Mouse (Mus musculus): ENCODE data around the gene Hoxc5.

The Hoxc5 gene

DNA sequence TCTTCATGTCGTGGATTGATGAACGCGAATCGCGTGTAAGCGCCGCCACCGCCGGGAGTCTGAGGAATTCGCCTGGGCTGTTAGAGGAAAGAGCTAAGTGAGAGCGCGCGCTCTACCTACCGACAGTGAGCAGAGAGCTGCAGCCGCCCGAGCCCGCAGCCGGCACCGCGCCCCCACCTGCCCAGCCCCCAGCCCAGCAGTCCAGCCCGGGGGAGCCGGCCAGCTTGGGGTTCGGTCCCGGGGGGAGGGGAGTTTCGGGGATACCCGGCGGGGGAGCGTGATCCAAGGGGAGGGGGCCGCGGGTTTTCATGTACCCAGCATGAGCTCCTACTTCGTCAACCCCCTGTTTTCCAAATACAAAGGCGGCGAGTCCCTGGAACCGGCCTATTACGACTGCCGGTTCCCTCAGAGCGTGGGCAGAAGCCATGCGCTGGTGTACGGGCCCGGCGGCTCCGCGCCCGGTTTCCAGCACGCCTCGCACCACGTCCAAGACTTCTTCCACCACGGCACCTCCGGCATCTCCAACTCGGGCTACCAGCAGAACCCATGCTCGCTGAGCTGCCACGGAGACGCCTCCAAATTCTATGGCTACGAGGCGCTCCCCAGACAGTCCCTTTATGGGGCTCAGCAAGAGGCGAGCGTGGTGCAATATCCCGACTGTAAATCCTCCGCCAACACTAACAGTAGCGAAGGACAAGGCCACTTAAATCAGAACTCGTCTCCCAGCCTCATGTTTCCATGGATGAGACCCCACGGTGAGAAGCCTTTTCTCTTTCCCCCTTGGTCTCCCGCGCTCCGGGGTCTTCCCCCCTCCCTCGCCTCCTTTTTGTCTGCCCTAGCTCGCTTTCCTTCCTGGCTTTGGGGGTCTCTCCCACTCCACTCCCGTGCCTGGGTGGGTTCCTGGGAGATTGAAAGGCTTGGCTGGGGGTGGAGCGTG, 23.5 kb downstream of the Hoxc5 start, which contains the start of gene Hoxc8:
TSS of gene Hoxc8 (plus strand) at position 147 of the 937 bp plus-strand sequence.
- DNase-seq = no peak

DNA sequence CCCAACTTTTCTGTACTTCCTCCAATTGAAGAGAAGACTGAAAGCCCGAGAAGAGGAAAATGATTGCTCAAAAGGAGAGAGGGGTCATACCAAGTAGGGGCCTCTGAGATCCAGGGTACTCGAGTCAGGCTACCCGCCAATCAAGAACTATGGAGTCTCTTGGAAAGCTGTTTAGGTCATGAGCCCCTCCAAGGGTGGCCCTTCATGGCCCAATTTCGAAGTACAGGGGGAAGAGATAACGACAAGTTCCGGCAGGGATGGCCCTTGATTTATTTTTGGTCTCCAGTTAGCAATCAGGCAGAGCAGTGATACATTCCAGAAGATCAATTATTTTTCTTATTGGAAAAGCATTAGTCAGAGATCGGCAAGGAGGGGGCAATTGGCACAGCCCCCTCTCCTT, 24.5 kb downstream of the Hoxc5 start:
- no peak for DNase-seq

DNA sequence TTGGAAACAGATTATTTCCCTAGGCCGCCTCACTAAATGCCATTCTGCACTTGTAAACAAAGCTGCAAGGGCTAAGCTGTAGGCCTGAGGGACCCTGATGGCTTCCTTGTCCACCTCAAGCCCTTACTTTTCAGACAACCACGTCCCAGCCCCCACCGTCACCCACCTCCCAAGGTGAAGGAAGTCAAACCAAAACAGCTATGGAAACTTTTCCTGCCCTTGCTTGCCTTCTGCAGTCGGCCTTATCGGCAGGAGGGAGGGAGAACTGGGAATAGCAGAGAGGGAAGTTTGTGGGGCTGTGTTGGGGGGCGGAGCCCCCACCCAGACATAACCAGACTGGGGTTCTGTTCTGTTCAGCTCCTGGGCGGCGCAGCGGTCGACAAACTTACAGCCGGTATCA, 25.0 kb downstream of the Hoxc5 start:
- DNase-seq = no peak

GRCm38 (mm10) chr15:102992863-102993262, 25.6 kb downstream of the Hoxc5 start:
- DNase-seq = no peak

DNA sequence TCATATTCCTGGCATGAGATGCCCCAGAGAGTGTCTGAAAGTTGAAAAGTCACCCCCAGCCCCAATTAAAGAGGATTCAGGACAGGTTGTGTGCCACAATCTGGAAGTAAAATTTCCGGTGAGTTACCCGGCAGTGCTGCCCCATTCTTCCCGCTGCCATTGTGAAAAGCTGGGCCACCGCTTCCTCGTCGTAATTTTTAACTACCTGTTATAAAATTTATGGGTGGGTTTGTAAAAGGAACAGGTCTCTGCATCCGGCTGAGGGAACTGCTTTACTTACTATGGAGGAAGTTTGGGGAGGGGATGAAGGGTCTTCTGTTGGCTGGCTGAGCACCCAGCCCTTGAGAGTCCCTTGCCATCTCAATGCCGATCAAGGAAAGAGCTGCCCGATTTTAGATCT, 29.3 kb downstream of the Hoxc5 start:
- DNase-seq = no peak

DNA sequence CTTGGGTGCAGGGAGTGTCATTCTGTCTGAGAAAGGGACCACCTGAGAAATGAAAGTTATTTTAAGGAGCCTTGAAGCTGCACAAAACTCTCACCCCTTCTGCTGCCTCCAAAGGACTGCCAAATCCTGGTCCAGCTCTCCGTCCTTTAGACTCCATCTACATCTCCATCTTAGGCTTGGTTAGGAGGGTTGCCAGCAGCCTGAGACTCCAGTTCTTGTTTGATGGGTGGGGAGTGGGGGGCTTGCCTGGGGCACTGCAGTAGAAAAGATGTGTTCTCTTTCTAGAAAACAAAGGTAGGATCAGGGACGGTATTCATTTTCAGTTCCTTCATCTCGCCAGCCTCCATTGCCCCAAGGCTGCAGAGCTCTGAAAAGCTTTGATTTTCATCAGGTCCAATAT, 30.2 kb downstream of the Hoxc5 start:
- no peak for DNase-seq

- DNase-seq = no peak
These were observed 30.7 kb downstream of the Hoxc5 start, which contains the start of gene Hoxc6 for GRCm38 (mm10) chr15:102997939-102998355. Hoxc6 (plus strand) TSS chr15:102998257.

- no peak for DNase-seq
These were observed 31.5 kb downstream of the Hoxc5 start for GRCm38 (mm10) chr15:102998608-102999182.

DNA sequence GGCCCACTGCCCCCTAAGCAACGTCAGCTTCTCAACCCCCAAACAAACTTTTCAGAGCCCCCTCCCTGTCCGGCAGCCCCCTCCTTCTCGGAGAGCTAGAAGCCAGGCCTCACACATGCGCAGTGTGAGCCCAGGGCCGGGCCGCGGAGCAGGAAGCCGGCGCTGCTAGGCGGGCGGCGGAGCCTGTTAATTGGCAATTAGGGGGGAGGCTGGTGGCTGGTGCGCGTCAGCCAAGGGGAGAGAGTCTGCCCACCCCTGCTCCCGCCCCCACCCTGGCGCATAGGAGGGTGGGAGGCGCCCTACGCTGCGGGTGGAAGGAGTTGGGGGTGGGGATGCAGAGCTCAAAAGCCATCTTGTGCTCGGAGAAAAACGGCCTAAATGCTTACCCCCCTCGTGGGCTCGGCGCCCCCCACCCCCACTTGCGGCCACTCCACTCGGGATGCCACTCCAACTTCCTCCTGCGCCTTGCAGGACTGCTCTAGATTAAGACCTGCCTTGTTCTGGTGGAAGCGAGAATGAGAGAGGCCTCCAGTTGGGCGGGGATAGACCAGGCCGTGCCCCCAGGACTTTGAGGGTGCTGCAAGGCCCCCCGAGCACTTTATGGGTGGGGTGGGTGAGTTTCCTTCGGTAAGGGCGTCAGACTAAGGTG, 32.1 kb downstream of the Hoxc5 start:
- no peak for DNase-seq

DNA sequence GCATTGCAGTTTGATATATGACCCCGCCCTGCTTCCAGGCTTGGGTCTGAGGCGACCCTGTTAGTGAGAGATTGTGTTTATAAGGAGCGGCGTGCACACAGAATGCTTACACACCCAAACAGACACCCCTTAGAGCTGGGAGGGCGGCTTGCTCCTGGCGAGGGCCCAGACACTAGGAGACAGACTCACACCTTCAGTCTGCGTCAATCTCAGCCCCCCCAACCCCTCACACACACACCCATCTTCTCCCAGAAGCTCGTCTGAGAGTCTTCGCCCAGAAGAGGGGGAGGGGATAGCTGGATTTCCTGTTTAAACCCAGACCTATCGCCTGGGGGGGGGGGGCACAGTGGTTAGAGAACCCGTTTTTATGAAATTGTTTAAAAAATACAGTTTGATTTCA, 32.7 kb downstream of the Hoxc5 start:
- no peak for DNase-seq

DNA sequence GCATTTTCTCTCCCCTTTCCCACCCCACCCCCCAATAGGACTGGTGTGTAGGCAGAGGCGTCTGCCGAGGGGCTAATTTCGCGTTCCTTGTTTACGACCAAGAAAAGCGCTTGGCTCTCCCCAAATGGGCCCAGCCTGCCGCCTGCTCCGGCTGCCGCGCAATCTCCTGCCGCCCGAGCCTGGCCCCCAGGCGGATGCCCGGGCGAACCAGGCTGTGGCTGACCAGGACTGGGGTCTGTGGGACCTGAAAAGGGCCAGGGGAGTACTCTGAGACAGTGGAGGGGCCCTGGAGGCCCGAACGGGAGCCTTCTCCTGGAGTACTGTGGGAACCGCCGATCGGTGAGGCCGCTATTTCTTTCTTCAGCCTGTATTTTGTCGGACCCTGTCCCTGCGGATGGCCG, 33.3 kb downstream of the Hoxc5 start:
- DNase-seq = no peak

- DNase-seq = no peak
These were observed 34.1 kb downstream of the Hoxc5 start for GRCm38 (mm10) chr15:103001370-103001769.

DNA sequence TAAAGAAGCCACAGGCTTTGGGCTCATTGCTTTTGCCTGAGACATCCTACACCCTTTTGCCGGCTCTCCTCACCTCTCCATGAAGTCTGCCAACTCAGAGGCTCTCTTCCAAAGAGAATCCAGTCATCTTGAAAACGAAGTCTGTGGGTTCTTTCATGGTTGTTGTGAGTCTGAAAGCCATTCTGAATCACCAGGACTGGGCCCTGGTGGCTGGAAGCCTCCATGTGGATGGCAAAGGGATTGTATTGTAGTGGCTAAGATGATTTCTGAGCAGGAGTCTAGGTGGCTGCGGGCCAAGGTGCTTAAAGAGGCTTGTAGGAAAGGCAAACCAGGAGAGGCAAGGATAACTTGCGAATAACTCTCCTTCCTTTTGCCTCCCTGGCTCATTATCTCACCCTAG, 34.9 kb downstream of the Hoxc5 start:
- no peak for DNase-seq

DNA sequence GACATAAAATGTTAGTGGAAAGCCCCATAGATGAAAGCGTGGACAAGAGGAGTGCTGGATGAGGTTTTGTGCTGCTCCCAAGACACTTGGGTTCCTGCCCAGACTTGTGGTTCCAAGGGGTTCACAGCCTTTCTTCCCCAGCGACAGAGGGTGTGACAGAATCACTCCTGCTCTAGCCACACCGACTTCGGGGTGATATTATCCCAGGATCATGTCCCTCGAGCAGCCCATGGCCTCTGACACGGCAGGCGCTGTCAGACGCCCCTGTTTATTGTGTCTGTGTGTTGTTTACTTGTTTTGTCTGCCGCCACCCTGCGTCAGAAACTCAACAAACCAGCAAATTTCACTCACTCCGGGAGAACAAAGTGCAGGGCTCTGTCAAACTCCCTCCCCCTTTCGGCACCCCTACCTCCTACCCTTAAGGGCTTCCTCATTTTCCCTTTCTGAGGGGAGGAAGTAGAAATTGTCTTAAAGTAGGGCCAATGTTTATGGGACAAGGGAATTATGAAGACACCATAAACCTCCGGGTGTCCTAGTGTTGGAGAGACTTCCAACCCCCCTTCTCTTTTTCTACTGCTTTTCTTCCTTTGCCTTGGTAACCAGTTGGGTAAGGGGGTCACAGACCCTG, 35.7 kb downstream of the Hoxc5 start:
- DNase-seq = no peak

DNA sequence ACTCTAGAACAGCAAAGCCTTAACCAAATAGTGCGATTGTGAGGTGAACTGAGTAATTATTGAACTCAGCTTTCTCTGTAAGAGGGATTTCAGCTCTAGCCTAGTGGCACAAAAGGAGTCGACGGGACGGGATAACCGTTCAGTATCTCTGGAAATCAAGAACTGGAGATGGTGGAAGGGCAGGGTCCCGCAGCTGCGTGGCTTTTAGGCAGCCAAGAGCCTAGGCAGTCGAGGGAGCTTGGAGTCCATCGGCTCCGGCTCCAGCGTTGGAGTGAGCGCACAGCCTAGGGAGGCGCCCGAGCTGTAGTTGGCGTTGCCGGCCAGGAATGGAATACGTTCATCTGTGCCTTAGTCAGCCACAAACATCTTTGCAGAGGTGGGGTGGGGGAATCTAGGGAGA, 38.1 kb downstream of the Hoxc5 start:
- DNase-seq = no peak

DNA sequence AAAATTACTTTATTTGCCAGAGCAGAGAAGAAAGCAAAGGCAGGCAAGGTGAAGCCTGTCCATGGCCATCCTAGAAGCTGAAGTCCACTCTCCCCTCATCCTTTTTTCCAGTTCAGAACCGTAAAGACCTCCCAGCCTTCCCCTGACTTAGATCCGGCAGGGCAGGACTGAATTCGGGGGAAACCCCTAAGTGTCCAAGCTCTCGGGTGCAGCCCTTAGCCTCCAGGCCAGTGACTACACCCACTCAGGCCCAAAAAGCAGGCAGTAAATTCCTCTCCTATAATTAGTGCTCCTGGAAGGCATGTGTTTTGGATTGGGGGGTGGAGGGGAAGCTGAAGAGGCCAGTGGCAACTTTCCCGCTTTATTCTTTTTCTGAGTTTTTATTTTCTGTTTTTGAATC, 38.6 kb downstream of the Hoxc5 start:
- no peak for DNase-seq

GRCm38 (mm10) chr15:103006326-103006725, 39.1 kb downstream of the Hoxc5 start:
- DNase-seq = no peak

GRCm38 (mm10) chr15:103009265-103010111, 42.2 kb downstream of the Hoxc5 start:
- no peak for DNase-seq

DNA sequence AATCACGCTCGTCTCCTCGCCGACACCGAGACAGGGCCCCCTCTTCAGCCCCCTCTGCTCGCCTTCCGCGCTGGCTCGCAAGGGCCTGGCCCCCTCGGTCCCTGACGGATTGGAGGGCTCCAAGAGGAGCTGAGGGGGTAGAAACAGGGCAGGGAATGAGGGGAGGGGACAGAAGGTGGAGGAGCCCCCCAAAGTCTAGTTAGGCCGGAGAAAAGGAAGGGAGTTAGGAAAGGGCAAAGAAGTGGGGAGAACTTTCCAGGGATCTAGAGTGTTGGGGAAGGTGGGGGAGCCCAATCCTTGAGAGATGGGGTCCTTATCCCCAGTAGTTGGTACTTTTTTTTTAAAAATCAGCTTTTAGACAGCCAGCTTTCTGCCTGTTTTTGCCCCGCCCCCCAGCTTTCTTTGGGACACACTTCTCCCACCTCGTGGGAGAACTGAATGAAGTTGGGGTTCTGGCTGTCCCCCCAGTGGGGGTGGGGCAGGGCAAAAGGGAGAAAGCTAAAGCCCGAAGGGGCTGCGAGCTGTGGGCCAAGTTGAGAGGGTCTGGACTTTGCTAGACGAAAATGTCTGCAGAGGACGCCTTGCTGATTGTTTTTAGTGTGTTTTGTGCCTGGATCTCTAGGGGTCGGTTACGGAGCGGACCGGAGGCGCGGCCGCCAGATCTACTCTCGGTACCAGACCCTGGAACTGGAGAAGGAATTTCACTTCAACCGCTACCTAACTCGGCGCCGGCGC, 43.0 kb downstream of the Hoxc5 start:
- DNase-seq = no peak

GRCm38 (mm10) chr15:103010847-103011555, 43.8 kb downstream of the Hoxc5 start:
- DNase-seq = no peak

DNA sequence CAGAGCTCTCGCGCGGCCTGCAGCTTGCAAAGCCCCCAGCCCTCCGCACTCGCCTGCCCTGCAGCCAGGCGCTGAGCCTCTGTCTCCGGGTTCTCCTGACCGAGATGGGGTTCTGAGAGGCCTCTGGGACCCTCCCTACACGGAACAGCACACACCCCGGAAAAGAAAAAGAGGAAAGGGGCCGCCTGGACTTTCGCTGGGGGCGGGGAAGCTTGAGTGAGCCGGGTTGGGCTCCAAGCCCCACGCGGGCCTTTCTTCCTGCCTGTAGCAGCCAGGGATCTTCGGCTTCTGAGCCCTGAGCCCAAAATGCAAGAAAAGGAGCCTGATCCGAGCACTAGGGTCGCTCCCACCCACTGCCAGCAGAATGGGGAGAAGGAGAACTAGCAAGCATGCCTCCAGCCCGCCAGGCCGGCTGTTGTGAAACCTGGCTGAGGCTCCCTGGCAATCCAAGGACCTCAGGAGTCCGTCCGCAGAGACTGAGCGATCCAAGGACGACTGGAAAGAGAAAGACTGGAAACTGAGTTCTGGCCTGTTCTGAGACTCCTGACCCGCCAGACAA, 44.8 kb downstream of the Hoxc5 start:
- DNase-seq = no peak
